Mouse (Mus musculus) thymus, adult 2 months (tissue): ENCODE measurements around the gene Arnt.

Source experiments
- CTCF ChIP-seq: fragments of 200-500 bp; IDR thresholded peaks from 2 replicates; pipeline ENCODE4 v1.5.1; 2012; ENCODE audit warnings: mild to moderate bottlenecking, control low read depth, low read length, moderate library complexity, borderline replicate concordance; ENCODE audit not compliant: control insufficient read depth, poor library complexity, insufficient read depth; ENCODE audit errors: extremely low read depth
- POLR2A ChIP-seq: fragments of 200-500 bp; IDR thresholded peaks from 2 replicates; pipeline ENCODE4 v1.6.1; 2012; ENCODE audit warnings: mild to moderate bottlenecking, low read length, control low read depth, moderate library complexity; ENCODE audit not compliant: control insufficient read depth, poor library complexity, insufficient read depth; ENCODE audit errors: extremely low read depth

DNA sequence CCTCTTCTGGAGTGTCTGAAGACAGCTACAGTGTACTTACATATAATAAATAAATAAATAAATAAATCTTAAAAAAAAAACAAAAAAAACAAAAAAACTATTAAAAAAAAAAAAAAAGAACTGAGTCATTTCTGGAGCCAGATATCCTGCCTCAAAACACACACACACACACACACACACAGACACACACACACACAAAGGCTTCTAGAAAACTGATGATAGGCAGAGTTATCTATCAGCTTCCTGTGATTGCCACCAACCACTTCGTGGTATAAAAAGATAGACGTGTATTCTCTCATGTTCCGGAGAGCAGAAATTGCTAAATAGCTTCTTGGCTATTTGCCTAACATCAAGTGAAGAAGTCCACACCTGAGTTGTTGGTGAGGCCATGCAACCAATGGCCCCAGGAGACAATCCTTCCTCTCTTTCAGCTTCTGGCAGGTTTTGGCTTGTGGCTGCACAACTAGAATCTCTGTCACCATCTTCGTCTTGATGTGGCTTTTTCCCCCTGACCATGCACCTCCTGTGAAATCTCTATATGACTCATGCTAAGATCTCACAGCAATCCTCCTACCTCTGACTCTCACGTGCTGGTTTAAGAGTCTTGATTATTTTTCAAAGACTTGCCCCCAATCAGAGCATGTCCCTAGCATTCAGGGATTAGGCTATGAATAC lies 48.6 kb upstream of the Arnt start:
- TF ChIP-seq CTCF: no peak
- no peak for TF ChIP-seq POLR2A
